Mouse (Mus musculus) lung, adult 2 months (tissue): ENCODE results near the gene Fgf22.

Source experiments
- CTCF ChIP-seq: fragments of 200-500 bp; IDR thresholded peaks from 2 replicates; pipeline ENCODE4 v1.5.1; 2011; ENCODE audit warnings: mild to moderate bottlenecking, low read length, control low read depth; ENCODE audit not compliant: insufficient read depth
- POLR2A ChIP-seq: fragments of 200-500 bp; IDR thresholded peaks from 2 replicates; pipeline ENCODE4 v1.6.1; 2011; ENCODE audit warnings: low read depth, mild to moderate bottlenecking, control low read depth, low read length, borderline replicate concordance; ENCODE audit errors: extremely low read depth

DNA sequence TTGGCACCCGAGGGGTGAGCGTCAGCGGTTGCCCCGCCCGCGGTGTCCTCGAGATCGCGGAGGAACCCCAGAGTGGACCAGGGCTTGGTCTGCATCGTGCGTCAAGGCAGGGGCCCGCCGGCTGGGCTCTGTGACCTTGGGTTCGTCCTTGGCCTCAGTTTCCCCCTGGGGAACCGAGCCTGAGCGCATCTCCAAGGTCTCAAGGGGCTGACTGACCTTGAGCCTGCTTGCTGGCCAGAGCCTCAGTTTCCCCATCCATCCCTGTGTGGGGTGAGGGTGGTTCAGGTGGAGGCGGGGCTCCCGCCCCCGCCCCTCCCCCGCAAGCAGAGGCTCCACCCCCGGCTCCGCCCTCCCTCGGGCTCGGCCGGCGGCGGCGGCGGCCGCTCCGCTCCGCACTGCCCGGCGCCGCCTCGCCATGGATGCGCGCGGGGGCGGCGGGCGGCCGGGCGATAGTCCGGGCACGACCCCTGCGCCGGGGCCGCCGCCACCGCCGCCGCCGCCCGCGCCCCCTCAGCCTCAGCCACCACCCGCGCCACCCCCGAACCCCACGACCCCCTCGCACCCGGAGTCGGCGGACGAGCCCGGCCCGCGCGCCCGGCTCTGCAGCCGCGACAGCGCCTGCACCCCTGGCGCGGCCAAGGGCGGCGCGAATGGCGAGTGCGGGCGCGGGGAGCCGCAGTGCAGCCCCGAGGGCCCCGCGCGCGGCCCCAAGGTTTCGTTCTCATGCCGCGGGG, 38.5 kb upstream of the Fgf22 start, which contains the start of gene Hcn2:
- TF ChIP-seq POLR2A (no peak), CTCF (no peak)
